Mouse (Mus musculus): ENCODE measurements around the gene Psmd1. TPM values are rescaled to one million over a fixed set of nuclear protein-coding genes. Genes with fewer than 3 reads are reported as not detected.

Psmd1 gene
- total RNA-seq, 2 experiments from 2014 or later = 96.2 to 98.9 TPM

DNA sequence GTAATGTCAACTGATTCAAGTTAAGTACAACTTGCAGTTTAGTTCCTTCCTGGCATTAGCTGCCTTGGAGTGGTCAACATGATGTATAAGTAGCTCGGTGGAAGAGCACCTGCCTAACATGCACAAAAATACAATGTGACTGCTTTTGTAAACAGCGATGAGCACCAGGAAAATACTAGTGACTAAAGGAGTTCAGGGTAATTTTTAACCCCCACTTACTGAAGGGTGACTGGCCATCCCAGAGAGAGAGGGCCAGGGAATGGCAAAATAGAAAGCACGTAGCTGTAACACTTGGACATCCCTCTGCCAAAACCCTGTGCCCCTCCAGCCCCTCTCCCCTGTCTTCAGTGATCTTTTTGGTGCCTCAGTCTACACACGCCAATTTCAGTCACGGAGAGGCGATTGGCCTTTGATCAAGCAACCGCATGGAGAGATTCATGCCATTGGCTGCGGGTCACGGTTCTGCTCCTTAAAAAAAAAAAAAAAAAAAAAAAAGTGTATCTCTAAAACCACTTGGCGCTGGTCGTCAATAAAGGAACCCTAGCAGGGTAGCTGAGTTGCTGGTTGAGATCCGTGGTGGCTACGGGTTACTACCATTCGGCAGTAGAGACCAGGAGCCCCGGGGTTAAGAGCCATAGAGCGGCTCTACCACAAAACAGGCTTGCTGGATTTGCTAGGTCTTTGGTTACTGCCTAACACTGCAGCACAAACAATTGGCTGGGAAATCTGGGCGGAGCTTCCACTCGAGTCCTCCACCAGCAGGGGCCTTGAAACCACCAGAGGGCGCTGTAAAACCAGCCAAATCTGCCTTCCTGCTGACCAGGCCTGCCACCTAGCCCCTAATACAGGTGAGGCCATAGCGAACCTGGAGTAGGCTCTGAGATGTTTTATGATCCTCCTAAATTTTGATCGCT, 5.1 kb upstream of the Psmd1 start:
- DNase-seq = peak; percentile 86

GRCm38 (mm10) chr1:86062523-86062922, 1.7 kb upstream of the Psmd1 start:
- DNase-seq = no peak

DNA sequence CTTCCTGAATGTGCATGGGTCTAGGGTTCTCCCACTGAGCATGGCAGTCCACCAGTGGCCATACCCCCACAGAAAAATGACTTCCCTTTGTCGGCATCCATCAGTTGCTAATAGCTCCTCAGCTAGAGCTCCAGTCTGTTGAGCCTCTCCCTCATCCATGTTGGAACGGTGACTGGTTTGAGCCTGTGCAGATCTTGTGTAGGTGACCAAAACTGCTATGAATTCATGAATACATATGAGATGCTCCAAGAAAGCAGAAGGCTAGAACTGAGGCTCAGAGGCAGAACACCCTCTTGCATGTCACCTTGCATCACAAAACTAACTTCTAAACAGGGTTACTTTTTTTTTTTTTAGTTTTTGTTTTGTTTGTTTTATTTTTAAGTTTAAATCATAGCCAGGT, 12.4 kb downstream of the Psmd1 start:
- DNase-seq = no peak

DNA sequence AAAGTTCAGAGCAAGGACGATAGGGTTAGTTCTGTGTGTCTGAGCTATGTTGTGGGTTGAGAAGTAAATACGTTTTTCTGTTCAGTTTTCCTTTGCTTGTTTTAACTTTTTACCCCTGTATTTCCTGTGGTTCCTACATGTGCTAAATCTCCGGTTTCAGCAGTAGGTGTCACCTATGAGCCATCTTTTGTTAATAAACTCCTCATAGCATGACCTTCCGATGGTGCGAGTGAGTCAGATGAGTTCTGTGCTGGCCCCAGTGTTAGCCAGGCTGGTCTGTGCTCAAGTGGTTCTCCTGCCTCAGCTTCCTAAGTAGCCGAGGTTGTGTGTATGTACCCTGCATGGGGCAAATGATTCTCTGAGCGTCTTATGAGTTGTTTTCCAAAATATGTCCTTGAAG, 30.2 kb downstream of the Psmd1 start:
- DNase-seq = no peak

DNA sequence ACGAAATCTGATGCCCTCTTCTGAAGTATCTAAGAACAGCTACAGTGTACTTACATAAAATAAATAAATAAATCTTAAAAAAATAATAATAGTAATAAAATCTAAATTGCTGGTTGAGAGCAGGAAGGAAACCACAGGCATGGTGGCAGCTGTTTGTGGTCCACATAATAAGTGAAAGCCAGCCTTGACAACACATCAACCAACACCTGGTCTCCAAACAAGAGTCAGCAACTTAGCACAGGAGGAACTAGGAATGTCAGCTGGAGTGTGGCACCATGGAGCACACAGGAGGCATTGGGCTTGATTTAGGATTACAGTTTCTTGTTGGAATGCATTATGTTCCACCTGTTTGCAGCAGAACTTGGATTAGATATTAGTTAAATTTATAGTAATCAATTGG, 40.9 kb downstream of the Psmd1 start:
- DNase-seq = no peak

DNA sequence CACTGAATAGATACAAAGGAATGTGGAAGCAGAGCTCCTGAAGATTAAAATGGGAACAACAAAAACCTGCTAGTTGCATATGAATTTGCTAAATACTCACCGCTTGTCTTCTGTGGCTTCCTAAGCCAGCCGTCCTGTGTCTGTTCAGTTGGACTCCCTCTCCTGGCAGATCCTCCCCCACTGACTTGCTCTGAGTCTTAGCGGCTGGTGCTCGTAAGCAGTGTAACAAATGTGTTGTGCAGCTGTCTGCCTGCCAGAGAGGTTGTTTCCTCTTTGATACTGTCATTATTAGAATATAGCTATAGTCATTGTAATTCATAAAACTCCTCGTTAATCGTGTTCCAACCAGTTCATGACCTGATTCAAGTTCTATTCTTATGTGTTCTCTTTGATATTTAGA, 47.6 kb downstream of the Psmd1 start, which contains the start of gene Htr2b:
Gene Htr2b (minus strand): TSS at position 192 of the 400 bp plus-strand sequence.
- peak; percentile 11 for DNase-seq

DNA sequence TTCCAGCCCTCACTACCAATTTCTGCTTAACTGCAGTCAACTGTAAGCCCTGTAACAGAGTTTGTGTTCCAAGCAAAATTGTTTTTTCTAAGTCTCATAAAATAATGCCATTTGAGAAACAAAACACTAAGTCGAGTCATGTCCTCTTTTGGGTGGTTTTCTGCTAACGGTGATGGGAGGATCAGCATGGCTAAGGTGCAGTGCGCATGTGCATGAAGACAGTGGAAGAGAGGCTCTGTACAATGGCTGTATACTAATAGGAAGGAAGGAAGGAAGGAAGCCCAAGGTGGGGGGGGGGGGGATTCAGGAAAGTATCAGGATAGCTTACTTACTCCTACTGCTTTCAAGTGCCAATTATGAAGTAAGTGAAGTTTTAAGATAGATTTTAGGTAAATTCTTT, 50.0 kb downstream of the Psmd1 start:
- no peak for DNase-seq

- DNase-seq = no peak
These were observed 55.4 kb downstream of the Psmd1 start for GRCm38 (mm10) chr1:86119549-86119948.

DNA sequence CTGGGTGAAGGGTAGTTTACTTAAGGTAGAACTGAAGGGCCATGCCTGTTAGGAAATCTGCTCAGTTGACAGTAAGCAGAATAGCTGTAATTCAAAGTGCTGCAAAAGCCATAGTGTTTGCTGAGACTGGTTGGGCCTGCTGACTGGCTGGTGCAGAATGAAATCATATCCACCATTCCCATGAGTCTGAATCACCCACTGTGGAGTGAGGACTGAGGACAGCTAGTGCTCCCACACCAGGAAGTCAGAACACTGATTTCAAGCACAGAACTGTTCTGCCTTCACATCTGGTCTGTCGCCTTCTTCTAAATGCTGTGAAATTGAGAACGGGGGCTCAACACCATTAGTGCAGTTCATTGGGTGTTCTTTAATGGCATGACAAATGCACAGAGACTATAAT, 61.8 kb downstream of the Psmd1 start:
- DNase-seq = no peak

DNA sequence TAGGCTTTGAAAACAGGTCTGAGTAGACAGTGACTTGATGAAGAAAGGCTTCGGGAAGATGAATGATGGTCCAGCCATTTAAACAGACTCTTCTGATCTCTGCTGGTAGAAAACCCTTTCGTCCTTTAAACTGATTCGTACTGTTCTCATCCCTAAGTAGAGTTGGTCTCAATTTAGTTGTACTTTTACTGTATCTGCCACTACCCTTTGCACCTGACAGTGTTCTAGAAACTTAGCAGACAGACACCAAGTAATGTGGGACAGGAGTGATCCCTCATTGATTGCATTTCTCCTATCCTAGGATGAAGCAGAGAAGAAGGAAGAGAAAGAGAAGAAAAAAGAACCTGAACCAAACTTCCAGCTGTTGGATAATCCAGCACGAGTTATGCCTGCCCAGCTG, 69.2 kb downstream of the Psmd1 start, which contains the start of gene Gm21972:
Gene Gm21972 (plus strand): TSS at position 301 of the 400 bp plus-strand sequence.
- DNase-seq = no peak

DNA sequence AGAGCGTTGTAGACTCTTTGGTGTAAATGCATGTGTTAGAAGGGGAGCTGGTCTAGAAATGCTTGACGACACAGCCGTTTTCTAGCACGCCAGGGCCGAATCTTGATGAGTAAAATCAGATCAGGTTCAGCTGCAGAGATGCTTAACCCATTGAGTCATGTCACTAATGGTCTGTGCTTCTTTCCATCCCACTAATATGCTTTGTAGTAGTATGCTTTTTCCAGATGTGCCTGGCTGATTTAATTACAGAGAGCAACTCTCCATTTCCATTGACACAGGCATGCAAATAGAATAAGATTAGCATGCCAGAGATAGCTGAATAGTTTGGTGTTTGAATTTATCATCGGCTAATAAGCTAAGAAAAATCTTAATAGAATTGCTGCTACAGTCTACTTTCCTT, 71.1 kb downstream of the Psmd1 start:
- DNase-seq = no peak

DNA sequence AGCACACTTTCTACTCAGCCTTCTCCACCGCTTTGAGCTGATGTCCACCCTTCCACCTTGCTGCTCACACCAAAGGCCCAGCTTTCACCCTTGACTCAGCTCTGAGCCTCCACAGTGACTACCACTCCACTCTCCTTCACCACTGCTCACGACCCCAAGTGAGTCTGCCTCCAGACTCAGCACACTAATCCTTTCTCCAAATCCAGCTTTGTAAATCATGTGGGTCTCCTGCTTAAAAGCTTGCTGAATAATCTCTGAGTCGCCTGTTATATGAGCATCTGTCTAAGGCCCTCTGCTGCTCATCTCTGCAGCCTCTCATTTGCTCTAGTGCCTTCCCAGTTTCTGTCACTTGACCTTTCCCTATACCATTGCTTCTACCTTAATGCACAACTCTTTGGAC, 76.9 kb downstream of the Psmd1 start:
- no peak for DNase-seq

GRCm38 (mm10) chr1:86143165-86143564, 79.0 kb downstream of the Psmd1 start:
- no peak for DNase-seq

DNA sequence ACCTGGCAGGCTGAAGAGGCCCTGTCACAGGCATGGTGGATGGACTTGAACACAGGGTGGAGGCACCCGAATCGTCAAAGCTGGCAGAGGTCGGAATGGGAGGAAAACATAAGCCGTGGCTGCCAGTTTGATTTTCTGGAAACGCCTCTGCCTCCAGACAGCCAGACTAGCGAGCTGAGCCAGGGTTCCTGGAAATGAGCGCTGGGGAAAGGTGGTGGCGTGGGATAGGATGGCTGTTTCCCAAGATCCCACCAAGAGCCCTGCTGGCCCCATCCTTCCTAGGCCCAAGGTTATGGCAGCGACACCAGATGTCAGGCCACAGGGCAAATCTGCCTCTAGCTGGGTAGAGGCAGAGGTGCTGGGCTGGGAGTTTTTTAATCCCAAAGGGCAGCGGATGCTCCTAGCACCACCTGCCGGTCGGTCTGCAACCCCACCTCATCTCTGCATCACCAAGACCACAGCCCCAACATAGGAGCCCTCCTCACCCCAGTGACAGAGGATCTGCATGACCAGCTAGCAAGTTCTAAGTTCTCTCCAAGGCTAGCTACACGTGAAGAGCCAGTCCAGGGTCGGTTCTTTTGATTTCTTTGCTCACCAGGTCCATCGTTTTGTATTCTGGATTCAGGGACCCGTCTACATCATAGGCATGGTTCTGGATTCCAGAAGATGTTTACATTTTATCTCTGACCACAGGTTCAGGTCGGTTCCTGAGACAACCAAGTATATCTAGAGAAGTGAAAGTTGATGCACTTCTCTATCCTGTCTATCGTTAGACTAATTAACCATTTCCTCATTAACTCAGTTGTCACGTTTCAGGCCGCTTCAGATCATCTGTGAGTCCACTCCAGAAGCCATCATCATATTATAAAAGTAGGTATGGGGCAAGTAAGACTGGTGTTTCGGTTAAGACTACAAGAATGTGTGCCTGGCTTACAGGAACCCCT, 80.1 kb downstream of the Psmd1 start:
- DNase-seq = no peak

DNA sequence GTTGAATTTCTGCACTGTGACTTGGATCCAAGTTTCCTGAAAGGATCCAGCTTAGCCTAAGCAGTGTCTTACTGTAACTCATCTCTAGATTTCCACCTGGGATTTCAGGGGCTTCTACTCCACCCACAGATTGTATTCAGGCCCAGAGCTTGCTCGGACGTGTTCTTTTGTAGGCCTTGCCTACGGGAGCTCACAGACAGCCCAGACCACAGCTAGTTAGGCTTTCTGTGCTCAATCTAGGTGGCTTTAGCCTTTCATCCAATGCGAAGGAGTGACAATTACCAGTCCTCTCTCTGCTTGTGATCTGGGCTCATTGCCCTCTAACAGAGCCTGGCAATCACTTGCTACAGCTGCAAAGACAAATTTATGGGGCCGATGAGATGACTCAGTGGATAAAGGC, 82.1 kb downstream of the Psmd1 start:
- DNase-seq = no peak

GRCm38 (mm10) chr1:86147557-86147956, 83.4 kb downstream of the Psmd1 start:
- DNase-seq = no peak

DNA sequence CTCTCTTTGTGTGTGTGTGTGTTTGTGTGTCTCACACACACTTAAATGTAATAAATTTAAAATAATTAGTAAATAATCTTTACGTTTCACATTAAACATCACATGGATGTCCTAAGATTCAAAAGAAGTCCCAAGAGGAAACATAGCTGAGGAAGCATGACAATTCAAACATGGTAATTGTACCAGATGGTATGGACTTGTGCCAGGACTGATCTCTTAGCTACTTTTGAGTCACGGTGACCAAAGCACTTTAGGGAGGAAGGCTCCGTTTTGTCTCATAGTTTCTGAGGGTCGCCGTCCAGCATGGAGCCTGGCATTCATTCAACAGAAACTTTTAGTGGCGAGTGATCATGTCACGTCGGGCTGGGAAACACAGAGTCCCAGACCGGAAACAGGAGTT, 84.0 kb downstream of the Psmd1 start:
- DNase-seq = no peak

DNA sequence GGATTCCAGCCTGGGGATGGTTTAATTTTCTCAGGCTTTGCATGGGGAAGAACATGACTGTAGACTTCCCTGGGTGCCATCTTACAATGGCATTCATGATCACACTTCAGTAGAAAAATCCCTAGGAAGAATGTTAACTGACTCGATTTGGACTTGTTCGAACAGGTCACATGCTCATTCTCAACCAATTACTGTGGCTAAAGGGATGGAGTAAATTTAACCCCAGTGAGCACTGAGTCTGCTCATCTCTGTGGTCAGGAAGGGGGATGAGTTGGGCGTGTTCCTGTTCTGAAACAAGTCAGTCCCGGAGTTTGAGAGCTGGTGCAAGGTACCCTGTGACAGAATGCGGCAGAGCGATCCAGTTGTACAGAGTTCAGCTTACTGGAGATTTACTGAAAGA, 86.7 kb downstream of the Psmd1 start:
- no peak for DNase-seq

DNA sequence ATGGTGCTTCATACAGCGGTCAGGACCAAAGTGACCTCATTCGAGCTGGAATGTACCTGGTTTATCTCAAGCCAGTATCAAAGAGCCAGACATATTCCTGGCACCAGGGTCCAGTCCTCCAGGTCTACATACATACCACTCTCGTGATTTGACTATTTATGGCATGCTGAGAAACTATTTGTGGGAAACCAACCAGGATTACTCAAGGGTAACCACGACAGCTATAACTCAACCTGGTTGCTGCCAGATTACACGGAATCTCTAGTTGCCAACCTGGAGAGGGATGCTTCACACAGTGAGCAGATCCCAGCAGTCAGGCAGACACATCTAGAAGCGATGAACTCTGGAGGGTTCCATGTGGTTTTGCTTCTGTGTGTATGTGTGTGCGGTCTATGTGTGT, 87.2 kb downstream of the Psmd1 start:
- DNase-seq = no peak

DNA sequence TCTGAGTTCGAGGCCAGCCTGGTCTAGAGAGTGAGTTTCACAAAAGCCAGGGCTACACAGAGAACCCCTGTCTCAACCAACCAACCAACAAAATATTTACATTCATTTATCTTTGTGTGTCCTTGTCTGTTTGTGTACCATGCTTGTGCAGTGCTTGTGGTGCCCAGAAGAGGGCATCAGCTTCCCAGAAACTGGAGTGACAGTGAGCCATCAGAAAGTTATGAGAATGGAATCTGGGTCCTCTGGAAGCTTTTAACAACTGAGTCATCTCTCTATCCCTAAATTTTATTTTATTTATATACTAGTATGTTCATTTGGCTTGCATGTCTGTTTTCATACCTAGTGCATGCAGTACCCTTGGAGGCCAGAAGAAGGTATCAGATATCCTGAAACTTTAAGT, 88.4 kb downstream of the Psmd1 start:
- DNase-seq = no peak

DNA sequence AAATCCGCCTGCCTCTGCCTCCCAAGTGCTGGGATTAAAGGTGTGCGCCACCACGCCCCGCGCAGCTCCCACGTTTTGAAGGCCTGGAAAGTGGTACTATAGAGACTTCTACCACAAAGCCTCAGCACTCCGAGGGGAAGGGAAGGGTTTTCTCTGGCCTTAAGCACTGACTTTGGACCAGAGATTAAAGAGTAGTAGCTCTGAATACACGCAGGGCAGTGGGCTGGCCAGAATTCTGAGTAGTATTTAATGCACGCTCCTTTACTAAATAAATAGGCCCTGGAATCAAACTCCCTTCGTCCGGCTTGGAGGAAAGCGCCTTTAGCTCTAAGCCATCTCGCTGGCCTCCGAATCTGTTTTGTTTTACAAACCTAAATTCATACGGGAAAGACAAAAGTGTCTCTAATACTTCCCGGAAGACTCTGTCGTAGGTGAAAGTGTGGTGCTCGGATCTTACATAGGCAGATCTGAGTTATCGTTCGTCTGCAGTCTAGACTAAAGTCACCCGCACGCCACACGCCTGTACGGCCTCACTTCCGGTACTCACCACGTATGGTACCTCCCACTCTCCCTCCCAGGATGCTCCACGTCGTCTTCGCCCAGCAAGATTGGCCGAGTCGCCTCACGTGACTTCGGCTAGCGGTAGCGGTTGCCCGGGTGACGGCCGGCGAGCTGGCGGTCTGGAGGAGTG, 90.1 kb downstream of the Psmd1 start, which contains the start of gene Armc9:
Gene Armc9 (plus strand): TSS at position 648 of the 691 bp plus-strand sequence.
- peak; percentile 92 for DNase-seq

DNA sequence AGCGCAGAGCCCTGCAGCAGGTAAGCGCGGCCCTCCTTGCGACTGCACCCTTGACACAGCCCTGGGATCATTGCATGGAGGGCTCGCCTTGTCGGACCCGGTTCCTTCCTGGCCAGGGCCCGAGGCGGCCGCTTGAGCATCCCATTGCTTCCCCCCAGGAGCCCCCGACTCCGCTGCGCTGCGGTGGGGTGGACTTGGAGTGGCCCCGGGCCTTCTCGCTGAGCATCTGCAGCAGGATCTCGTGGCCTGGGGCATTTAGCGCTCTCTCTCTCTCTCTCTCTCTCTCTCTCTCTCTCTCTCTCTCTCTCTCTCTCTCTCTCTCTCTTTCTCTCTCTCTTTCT, 90.6 kb downstream of the Psmd1 start:
- no peak for DNase-seq

Measured in gastrocnemius, postnatal 25 days (tissue).